Mouse (Mus musculus): ENCODE measurements at regions not wholly inside any gene's neighbourhood (a gene's known extent, or its start where the extent isn't known, plus 50 kb on each side); places are given as distances from the start of the nearest gene placed in this dataset.

- no peaks in the 10 kb centered on the region for H3K36me3 ChIP-seq
- WGBS, result 84% methylated on average over 12 of the region's 12 CpGs
- H3K27me3 ChIP-seq (ENCODE audit: insufficient read depth, poor library complexity, severe bottlenecking), result peaks cover 5% of the 10 kb centered on the region
- H3K4me3 ChIP-seq, result no peak overlapping the region
- DNase-seq (ENCODE audit: low spot score), result no peak
- H3K4me1 ChIP-seq (replicated peaks), result peaks cover 6% of the 10 kb centered on the region; the same call in 1 of the 2 replicates
- H3K27ac ChIP-seq, result no peak overlapping the region
- no peaks in the 10 kb centered on the region for H3K9me3 ChIP-seq
These were observed 83.9 kb upstream of the Tbx3 start for GRCm38 (mm10) chr5:119586391-119587058.

DNA sequence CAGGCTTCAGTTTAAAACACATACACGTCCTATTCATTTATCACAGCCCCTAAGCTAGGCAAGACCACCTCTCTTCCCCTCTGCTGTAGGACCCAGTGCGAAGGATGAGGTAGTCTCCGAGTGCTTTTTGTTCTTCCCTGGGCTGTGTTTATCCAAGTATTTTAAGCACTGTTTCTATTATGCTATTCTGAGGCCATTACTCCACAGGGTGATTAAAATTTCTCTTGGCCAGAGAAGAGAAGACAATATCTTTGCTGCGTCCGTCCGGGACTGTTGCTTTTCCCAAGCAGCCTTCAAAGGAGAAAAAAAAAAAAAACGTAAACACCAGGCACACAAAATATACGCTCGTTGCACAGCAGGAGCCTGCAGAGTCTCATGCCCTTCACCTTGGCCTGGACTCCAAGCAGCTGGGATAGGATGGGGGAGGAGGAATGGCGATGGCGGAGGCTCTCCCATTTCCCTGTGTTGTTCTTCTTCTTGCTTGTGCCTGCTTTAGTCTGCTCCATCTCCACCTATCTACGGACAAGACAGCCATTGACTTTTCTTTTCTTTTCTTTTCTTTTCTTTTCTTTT is 83.1 kb upstream of the Tbx3 start:
- 60% methylated on average over 12 of the region's 12 CpGs for WGBS
- peaks cover 5% of the 10 kb centered on the region for H3K27me3 ChIP-seq (ENCODE audit: insufficient read depth, poor library complexity, severe bottlenecking)
- no peaks in the 10 kb centered on the region for H3K36me3 ChIP-seq
- H3K4me1 ChIP-seq (replicated peaks), result peaks cover 6% of the 10 kb centered on the region; the same call in 1 of the 2 replicates
- H3K27ac ChIP-seq, result no peak overlapping the region
- DNase-seq (ENCODE audit: low spot score), result no peak
- no peaks in the 10 kb centered on the region for H3K9me3 ChIP-seq
- H3K4me3 ChIP-seq, result no peak overlapping the region

DNA sequence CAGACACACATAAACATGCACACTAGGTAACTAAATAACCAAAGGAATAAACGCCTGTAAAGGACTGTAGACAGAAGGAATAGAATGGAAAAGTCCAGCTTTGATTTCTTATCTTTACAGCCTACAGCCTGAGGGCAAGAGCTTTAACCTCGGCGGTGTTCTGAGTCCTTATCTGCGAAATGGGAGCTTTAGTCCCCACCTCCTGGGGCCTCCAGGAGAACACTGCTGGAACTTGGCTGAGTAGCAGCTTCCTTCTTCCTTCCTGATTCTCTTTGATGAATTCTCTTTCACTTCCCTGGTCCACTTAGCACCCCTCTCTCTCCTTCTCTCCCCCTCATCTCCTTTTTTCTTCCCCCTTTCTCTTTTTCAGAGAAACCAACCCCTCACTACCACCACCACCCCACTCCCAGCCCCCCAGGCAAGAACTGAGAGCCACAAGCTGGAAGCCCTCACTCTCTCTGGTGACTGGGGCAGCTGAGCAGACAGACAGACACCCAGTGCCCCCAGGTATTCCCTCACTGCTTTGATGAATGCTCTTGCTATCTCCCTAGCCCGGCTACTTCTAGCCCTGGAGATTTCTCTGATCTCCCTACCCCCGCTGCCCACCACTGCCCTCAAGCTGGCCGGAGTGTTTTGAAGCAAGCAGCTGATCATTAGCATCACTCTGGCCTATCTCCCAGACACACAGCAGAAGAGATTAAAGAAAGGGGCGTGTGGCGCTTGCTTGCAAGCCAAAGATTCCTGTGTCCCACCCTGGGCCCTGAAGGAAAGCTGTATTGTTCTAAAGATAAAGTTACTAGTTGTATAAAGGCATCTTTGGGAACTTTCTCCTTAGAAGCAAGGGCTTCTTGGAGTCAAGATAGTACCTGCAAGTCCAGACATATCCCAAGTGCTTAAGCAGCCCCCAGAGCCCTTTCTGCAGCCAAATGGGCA is 81.9 kb upstream of the Tbx3 start:
- no peaks in the 10 kb centered on the region for H3K9me3 ChIP-seq
- H3K27ac ChIP-seq, result no peak overlapping the region
- no peak overlapping the region for H3K4me3 ChIP-seq
- DNase-seq (ENCODE audit: low spot score), result no peak
- H3K36me3 ChIP-seq, result no peaks in the 10 kb centered on the region
- H3K27me3 ChIP-seq (ENCODE audit: insufficient read depth, poor library complexity, severe bottlenecking), result peaks cover 5% of the 10 kb centered on the region
- 35% methylated on average over 9 of the region's 9 CpGs for WGBS
- H3K4me1 ChIP-seq (replicated peaks), result peaks cover 6% of the 10 kb centered on the region; the same call in 1 of the 2 replicates

DNA sequence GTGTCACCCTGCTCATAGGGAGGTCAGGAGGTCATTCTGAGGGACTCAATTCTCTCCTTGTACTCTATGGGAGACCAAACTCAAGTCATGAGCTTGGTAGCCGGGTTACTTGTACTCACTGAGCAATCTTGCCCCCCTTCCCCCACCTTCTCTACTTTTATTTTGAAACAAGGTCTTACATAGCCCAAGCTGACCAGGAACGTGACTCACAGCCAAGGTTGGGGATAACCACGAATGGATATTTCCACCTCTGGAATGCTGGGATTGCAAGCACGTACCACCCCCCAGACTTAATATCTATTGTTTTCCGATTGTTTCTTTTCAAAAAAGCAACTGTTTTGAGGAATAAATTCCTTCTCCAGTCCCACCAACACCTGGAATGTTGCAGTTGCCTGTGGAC is 79.2 kb upstream of the Tbx3 start:
- no peak overlapping the region for H3K4me3 ChIP-seq
- 84% methylated on average over 5 of the region's 5 CpGs for WGBS
- no peaks in the 10 kb centered on the region for H3K36me3 ChIP-seq
- H3K27ac ChIP-seq, result no peak overlapping the region
- DNase-seq (ENCODE audit: low spot score), result no peak
- peaks cover 6% of the 10 kb centered on the region; the same call in 1 of the 2 replicates for H3K4me1 ChIP-seq (replicated peaks)
- H3K27me3 ChIP-seq (ENCODE audit: insufficient read depth, poor library complexity, severe bottlenecking), result peaks cover 5% of the 10 kb centered on the region
- H3K9me3 ChIP-seq, result no peaks in the 10 kb centered on the region

DNA sequence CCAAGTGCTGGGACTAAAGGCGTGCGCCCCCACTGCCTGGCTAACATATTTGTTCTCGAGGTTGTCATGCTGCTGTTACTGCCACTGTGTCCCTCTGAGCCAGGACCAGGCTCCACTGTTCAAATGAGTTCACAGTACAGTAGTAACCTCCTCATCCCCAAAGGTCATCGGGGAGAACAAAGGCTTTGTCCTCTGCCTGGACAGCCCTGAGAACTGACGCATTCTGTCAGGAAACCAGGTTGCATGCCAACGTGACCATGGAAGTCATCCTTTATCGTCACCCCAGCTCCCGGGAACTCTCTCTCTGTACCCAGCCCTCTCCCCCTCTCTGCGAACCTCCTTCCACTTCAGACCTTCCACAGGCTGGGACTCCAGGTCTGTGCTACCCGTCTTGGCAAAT is 77.6 kb upstream of the Tbx3 start:
- H3K4me1 ChIP-seq (replicated peaks), result peaks cover 6% of the 10 kb centered on the region; the same call in 1 of the 2 replicates
- no peak overlapping the region for H3K27ac ChIP-seq
- no peaks in the 10 kb centered on the region for H3K36me3 ChIP-seq
- no peaks in the 10 kb centered on the region for H3K9me3 ChIP-seq
- no peak for DNase-seq (ENCODE audit: low spot score)
- H3K4me3 ChIP-seq, result no peak overlapping the region
- WGBS, result 75% methylated on average over 10 of the region's 10 CpGs
- H3K27me3 ChIP-seq (ENCODE audit: insufficient read depth, poor library complexity, severe bottlenecking), result peaks cover 5% of the 10 kb centered on the region

DNA sequence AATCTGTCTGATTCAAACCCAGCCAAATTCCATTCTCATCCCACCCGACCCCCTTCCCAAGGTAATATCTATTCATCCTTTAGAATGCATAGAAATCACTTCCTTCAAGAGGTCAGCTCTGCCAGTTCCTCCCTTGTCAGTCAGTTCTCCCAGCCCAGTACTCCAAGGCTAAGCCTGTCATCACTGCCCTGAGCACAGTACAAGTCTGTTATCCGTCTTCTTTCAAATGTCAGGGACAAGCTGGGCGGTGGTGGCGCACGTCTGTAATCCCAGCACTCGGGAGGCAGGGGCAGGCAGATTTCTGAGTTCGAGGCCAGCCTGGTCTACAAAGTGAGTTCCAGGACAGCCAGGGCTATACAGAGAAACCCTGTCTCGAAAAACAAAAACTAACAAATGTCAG is 75.9 kb upstream of the Tbx3 start:
- no peak overlapping the region for H3K27ac ChIP-seq
- H3K9me3 ChIP-seq, result no peaks in the 10 kb centered on the region
- 86% methylated on average over 8 of the region's 8 CpGs for WGBS

DNA sequence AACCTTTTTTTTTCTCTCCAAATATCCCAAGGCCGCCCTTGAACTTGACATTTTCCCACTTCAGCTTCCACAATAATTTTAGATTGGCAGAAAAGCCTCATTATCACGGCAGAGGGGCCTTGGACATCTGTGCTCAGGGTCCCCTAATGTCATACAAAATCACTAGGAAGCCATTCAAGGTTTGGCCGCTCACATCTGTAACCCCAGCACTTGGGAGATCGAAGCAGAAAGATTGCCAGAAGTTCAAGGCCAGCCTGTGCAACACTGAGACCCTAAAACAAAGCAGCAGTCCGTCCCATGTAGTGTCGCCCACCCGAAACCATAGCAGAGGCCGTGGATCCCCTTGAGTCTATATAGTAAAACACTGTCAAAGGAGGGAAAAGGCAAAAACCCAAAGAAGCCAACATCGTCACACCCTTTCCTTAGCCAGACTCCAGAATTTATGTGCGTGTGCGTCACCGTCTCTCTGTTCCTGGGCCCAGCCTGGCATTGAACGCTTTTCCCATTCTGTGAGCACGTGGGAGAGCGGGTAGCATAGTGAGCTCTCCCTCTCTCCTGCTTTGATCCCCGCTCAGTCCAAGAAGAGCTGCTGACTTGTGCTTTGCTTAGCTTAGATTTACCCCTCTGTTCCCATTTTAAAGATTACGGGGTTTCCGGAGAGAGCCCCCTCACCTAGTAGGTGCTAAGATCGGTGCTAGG is 74.0 kb upstream of the Tbx3 start:
- no peaks in the 10 kb centered on the region for H3K27me3 ChIP-seq (ENCODE audit: insufficient read depth, poor library complexity, severe bottlenecking)
- no peak overlapping the region for H3K4me3 ChIP-seq
- 93% methylated on average over 19 of the region's 19 CpGs for WGBS
- no peak overlapping the region for H3K27ac ChIP-seq
- no peak for DNase-seq (ENCODE audit: low spot score)
- no peaks in the 10 kb centered on the region for H3K36me3 ChIP-seq
- no peaks in the 10 kb centered on the region for H3K9me3 ChIP-seq
- H3K4me1 ChIP-seq (replicated peaks), result 0 out of 2 replicates have a peak, but pooled peaks cover 3% of the 10 kb centered on the region

More for the DNA sequence above, 75.9 kb upstream of the Tbx3 start:
- Histone ChIP-seq H3K27me3 (ENCODE audit: insufficient read depth, poor library complexity, severe bottlenecking) (no peaks in the 10 kb centered on the region; the same call in 1 of the 2 replicates), H3K4me3 (no peak overlapping the region), H3K4me1 (replicated peaks) (0 out of 2 replicates have a peak, but pooled peaks cover 3% of the 10 kb centered on the region), H3K36me3 (no peaks in the 10 kb centered on the region)
- DNase-seq (ENCODE audit: low spot score), result no peak

- no peak overlapping the region for H3K4me3 ChIP-seq
- H3K4me1 ChIP-seq (replicated peaks), result 0 out of 2 replicates have a peak, but pooled peaks cover 3% of the 10 kb centered on the region
- no peak for DNase-seq (ENCODE audit: low spot score)
- H3K27me3 ChIP-seq (ENCODE audit: insufficient read depth, poor library complexity, severe bottlenecking), result no peaks in the 10 kb centered on the region
- WGBS, result 88% methylated on average over 8 of the region's 8 CpGs
- no peak overlapping the region for H3K27ac ChIP-seq
- H3K36me3 ChIP-seq, result no peaks in the 10 kb centered on the region
- no peaks in the 10 kb centered on the region for H3K9me3 ChIP-seq
These were observed 73.5 kb upstream of the Tbx3 start for GRCm38 (mm10) chr5:119596994-119597391.

GRCm38 (mm10) chr5:119597530-119597929 is 72.9 kb upstream of the Tbx3 start:
- H3K27ac ChIP-seq, result no peak overlapping the region
- 0 out of 2 replicates have a peak, but pooled peaks cover 3% of the 10 kb centered on the region for H3K4me1 ChIP-seq (replicated peaks)
- DNase-seq (ENCODE audit: low spot score), result no peak
- H3K4me3 ChIP-seq, result no peak overlapping the region
- 89% methylated on average over 3 of the region's 3 CpGs for WGBS
- no peaks in the 10 kb centered on the region for H3K27me3 ChIP-seq (ENCODE audit: insufficient read depth, poor library complexity, severe bottlenecking)
- H3K36me3 ChIP-seq, result no peaks in the 10 kb centered on the region
- no peaks in the 10 kb centered on the region for H3K9me3 ChIP-seq

GRCm38 (mm10) chr5:119598166-119598565 is 72.3 kb upstream of the Tbx3 start:
- DNase-seq (ENCODE audit: low spot score), result no peak
- Histone ChIP-seq H3K27me3 (ENCODE audit: insufficient read depth, poor library complexity, severe bottlenecking) (no peaks in the 10 kb centered on the region), H3K27ac (no peak overlapping the region), H3K9me3 (peaks cover 4% of the 10 kb centered on the region; the same call in 1 of the 2 replicates), H3K4me3 (no peak overlapping the region), H3K4me1 (replicated peaks) (0 out of 2 replicates have a peak, but pooled peaks cover 3% of the 10 kb centered on the region), H3K36me3 (no peaks in the 10 kb centered on the region)
- 80% methylated on average over 10 of the region's 10 CpGs for WGBS

DNA sequence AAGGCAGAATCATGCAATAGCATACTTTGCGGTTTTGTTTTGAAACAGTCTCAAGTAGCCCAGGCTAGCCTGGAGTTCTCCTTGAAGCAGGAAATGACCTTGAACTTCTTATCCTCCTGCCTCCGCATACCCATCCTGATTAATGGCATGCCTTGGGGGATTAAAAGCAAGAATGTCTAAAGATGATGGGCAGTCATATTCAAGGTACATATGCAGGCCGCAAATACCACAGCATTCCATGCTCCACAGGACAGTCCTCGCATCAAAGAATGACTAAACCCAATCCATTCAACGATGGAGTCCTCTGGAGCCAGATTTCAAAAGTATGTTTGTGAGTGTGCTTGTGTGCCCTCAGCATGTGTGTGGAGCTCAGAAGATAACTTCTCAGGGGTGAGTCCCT is 69.1 kb upstream of the Tbx3 start:
- 93% methylated on average over 5 of the region's 5 CpGs for WGBS
- DNase-seq (ENCODE audit: low spot score), result no peak
- Histone ChIP-seq H3K27ac (no peak overlapping the region), H3K4me1 (replicated peaks) (peaks cover 18% of the 10 kb centered on the region), H3K36me3 (no peaks in the 10 kb centered on the region), H3K9me3 (peaks cover 4% of the 10 kb centered on the region; the same call in 1 of the 2 replicates), H3K4me3 (no peak overlapping the region), H3K27me3 (ENCODE audit: insufficient read depth, poor library complexity, severe bottlenecking) (no peaks in the 10 kb centered on the region)

DNA sequence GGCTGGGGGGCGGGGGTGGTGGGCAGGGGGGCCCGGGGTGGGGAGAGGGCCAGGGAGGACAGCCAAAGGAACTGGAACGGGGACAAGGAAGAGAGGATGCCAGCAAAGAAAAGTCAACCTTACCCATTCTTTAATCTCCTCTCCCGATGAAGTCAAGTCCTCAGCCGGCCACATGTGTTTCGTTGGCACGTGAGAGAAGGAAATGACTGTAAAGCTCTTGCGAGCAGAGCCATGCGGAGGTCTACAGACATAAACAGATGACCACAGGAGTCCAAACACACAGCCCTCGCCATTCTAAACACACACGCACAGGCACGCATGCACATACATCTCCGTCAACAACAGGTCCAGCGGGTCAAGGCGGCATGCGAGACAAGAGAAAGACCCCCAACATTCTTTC is 68.5 kb upstream of the Tbx3 start:
- no peak for DNase-seq (ENCODE audit: low spot score)
- H3K27ac ChIP-seq, result no peak overlapping the region
- H3K36me3 ChIP-seq, result no peaks in the 10 kb centered on the region
- H3K27me3 ChIP-seq (ENCODE audit: insufficient read depth, poor library complexity, severe bottlenecking), result no peaks in the 10 kb centered on the region
- WGBS, result 92% methylated on average over 16 of the region's 16 CpGs
- no peak overlapping the region for H3K4me3 ChIP-seq
- H3K9me3 ChIP-seq, result peaks cover 4% of the 10 kb centered on the region; the same call in 1 of the 2 replicates
- peaks cover 18% of the 10 kb centered on the region for H3K4me1 ChIP-seq (replicated peaks)

All from hindbrain, embryonic 10.5 days (tissue).